Comparison of ENCODE assay signal across 8 mouse cellular contexts in the genomic region with DNA sequence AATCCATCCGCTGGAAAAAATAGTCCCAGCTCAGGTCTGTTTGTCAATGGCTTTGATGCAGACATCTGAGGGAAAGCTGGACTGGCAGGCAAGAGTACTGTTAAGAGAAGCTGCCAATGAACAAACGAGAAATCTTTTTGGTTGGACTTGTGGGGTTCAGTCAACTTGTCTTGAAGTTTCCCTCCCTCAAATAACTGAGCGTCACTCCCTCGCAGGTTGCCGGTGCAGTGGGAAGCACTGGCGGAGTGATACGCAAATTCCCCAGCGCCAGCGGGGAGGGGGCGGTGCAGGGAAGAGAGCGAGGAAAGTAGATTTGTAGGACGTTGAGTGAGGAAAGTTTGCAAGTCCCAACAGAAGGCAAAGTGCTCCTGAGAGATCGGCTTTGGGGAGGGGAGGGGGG. TPM values are rescaled to one million over a fixed set of nuclear protein-coding genes. Genes with fewer than 3 reads are reported as not detected.
DNase-seq lines count a peak whose midpoint lies in the region; ATAC-seq and TF ChIP-seq lines count a peak whose summit lies in the region.

Gene Col4a5, plus strand, starts transcription at position 276 of the 400 bp plus-strand sequence.

- no peaks in the 10 kb centered on the region for H3K9me3 ChIP-seq in MEL (replicated peaks; ENCODE audit: insufficient read depth, low read length)
- H3K9me3 ChIP-seq in forebrain, embryonic 14.5 days (replicated peaks; ENCODE audit: control insufficient read depth, low read length) = no peaks in the 10 kb centered on the region
- no peaks in the 10 kb centered on the region for H3K9me3 ChIP-seq in heart, postnatal 0 days (replicated peaks; ENCODE audit: control insufficient read depth, low read length)
- no peaks in the 10 kb centered on the region for H3K9me3 ChIP-seq in liver, postnatal 0 days (ENCODE audit: low read length)
- no peaks in the 10 kb centered on the region for H3K9me3 ChIP-seq in neural tube, embryonic 13.5 days

- no peaks in the 10 kb centered on the region for H3K4me1 ChIP-seq in MEL (ENCODE audit: control insufficient read depth in 1 of 2, insufficient read depth in 2 of 2, low read length in 2 of 2)
- no peaks in the 10 kb centered on the region for H3K4me1 ChIP-seq in brown adipose tissue, adult 24 weeks (ENCODE audit: control insufficient read depth, insufficient read depth, insufficient read length, low read length)
- H3K4me1 ChIP-seq in forebrain, embryonic 14.5 days (ENCODE audit: control insufficient read depth, insufficient read depth, low read length) = no peaks in the 10 kb centered on the region
- no peaks in the 10 kb centered on the region for H3K4me1 ChIP-seq in heart, postnatal 0 days (ENCODE audit: control insufficient read depth, insufficient read depth)
- no peaks in the 10 kb centered on the region for H3K4me1 ChIP-seq in liver, postnatal 0 days (ENCODE audit: insufficient read depth)
- no peaks in the 10 kb centered on the region for H3K4me1 ChIP-seq in neural tube, embryonic 13.5 days (replicated peaks)

- ATAC-seq in forebrain, embryonic 14.5 days = peak; percentile 91
- peak; percentile 88 for ATAC-seq in heart, postnatal 0 days (ENCODE audit: insufficient read depth, low read depth)
- peak; percentile 79 for ATAC-seq in liver, postnatal 0 days
- peak; percentile 84 for ATAC-seq in neural tube, embryonic 13.5 days (ENCODE audit: low read depth)

- H3K4me2 ChIP-seq in forebrain, embryonic 14.5 days (ENCODE audit: low read length) = peak within 1 kb of the TSS; percentile 55
- H3K4me2 ChIP-seq in heart, postnatal 0 days (ENCODE audit: low read depth, low read length) = peak within 1 kb of the TSS; percentile 52
- H3K4me2 ChIP-seq in liver, postnatal 0 days (ENCODE audit: low read depth, low read length) = peak within 1 kb of the TSS; percentile 71
- peak within 1 kb of the TSS; percentile 63 for H3K4me2 ChIP-seq in neural tube, embryonic 13.5 days

- H3K79me2 ChIP-seq in MEL (ENCODE audit: control insufficient read depth, insufficient read depth, low read length, poor library complexity) = no peaks in the 10 kb centered on the region

- peak; percentile 1 for DNase-seq in MEL (ENCODE audit: low read depth, low spot score)
- peak; percentile 83 for DNase-seq in forebrain, embryonic 14.5 days (ENCODE audit: low spot score)
- peak; percentile 84 for DNase-seq in heart, postnatal 0 days (ENCODE audit: low spot score)
- DNase-seq in kidney, postnatal 14 days = peak; percentile 81
- DNase-seq in liver, postnatal 0 days = peak; percentile 54
- DNase-seq in urinary bladder, postnatal 14 days (ENCODE audit: low spot score) = peak; percentile 78

- no peak within 1 kb of the TSS for H3K9ac ChIP-seq in MEL (ENCODE audit: control insufficient read depth, low read depth, low read length, poor library complexity, severe bottlenecking)
- peak within 1 kb of the TSS; percentile 54 for H3K9ac ChIP-seq in forebrain, embryonic 14.5 days (ENCODE audit: low read length)
- H3K9ac ChIP-seq in heart, postnatal 0 days (replicated peaks; ENCODE audit: low read depth, low read length) = peak within 1 kb of the TSS; percentile 73
- H3K9ac ChIP-seq in liver, postnatal 0 days (replicated peaks) = peak within 1 kb of the TSS; percentile 41; the same call in 1 of the 2 replicates
- H3K9ac ChIP-seq in neural tube, embryonic 13.5 days = peak within 1 kb of the TSS; percentile 57

- H3K27ac ChIP-seq in MEL (ENCODE audit: control insufficient read depth, low read depth, low read length) = no peak within 1 kb of the TSS
- no peak within 1 kb of the TSS for H3K27ac ChIP-seq in brown adipose tissue, adult 24 weeks (replicated peaks; ENCODE audit: low read depth, low read length)
- no peak within 1 kb of the TSS for H3K27ac ChIP-seq in forebrain, embryonic 14.5 days (ENCODE audit: low read depth, low read length)
- H3K27ac ChIP-seq in heart, postnatal 0 days (ENCODE audit: low read depth) = peak within 1 kb of the TSS; percentile 85
- H3K27ac ChIP-seq in liver, postnatal 0 days (ENCODE audit: low read depth) = no peak within 1 kb of the TSS
- H3K27ac ChIP-seq in neural tube, embryonic 13.5 days (replicated peaks) = no peak within 1 kb of the TSS

- TF ChIP-seq EP300 in MEL (IDR thresholded peaks at IDR 0.05; ENCODE audit: low read depth in 1 of 2, low read length in 2 of 2) = no peak
- no peak for TF ChIP-seq EP300 in heart, postnatal 0 days (IDR thresholded peaks at IDR 0.05; ENCODE audit: low read depth)
- no peak for TF ChIP-seq EP300 in liver, postnatal 0 days (IDR thresholded peaks at IDR 0.05; ENCODE audit: low read depth)

- H3K36me3 ChIP-seq in MEL (ENCODE audit: control insufficient read depth in 1 of 2, insufficient read depth in 2 of 2, low read length in 2 of 2) = no peaks in the 10 kb centered on the region
- no peaks in the 10 kb centered on the region for H3K36me3 ChIP-seq in forebrain, embryonic 14.5 days (ENCODE audit: control insufficient read depth, insufficient read depth, low read length)
- H3K36me3 ChIP-seq in heart, postnatal 0 days (replicated peaks; ENCODE audit: control insufficient read depth, insufficient read depth, low read length) = no peaks in the 10 kb centered on the region
- H3K36me3 ChIP-seq in liver, postnatal 0 days (replicated peaks; ENCODE audit: insufficient read depth, low read length) = no peaks in the 10 kb centered on the region
- H3K36me3 ChIP-seq in neural tube, embryonic 13.5 days = no peaks in the 10 kb centered on the region

- 26% methylated on average over 13 of the region's 13 CpGs for WGBS in forebrain, embryonic 14.5 days
- WGBS in heart, postnatal 0 days = 8% methylated on average over 11 of the region's 13 CpGs
- WGBS in liver, postnatal 0 days (ENCODE audit: insufficient replicate concordance) = 25% methylated on average over 13 of the region's 13 CpGs
- whole genome bisulfite sequencing in neural tube, embryonic 13.5 days = 11% methylated on average over 13 of the region's 13 CpGs

- no peak within 1 kb of the TSS for H3K4me3 ChIP-seq in MEL (ENCODE audit: control insufficient read depth in 1 of 2, insufficient read depth in 1 of 2, low read depth in 2 of 2, low read length in 2 of 2)
- H3K4me3 ChIP-seq in brown adipose tissue, adult 24 weeks (ENCODE audit: insufficient read depth, low read depth, low read length) = peak within 1 kb of the TSS; percentile 68
- peak within 1 kb of the TSS; percentile 33 for H3K4me3 ChIP-seq in forebrain, embryonic 14.5 days (ENCODE audit: low read depth, low read length)
- H3K4me3 ChIP-seq in heart, postnatal 0 days (ENCODE audit: low read depth, low read length) = peak within 1 kb of the TSS; percentile 59
- H3K4me3 ChIP-seq in liver, postnatal 0 days (ENCODE audit: low read depth, low read length) = peak within 1 kb of the TSS; percentile 43
- peak within 1 kb of the TSS; percentile 43 for H3K4me3 ChIP-seq in neural tube, embryonic 13.5 days

- TF ChIP-seq POLR2A in MEL (IDR thresholded peaks at IDR 0.05; ENCODE audit: control insufficient read depth in 1 of 2, insufficient read depth in 1 of 2, low read depth in 1 of 2, low read length in 2 of 2, poor library complexity in 1 of 2) = no peak

- H3K27me3 ChIP-seq in MEL (ENCODE audit: control insufficient read depth in 1 of 2, insufficient read depth in 2 of 2, low read length in 2 of 2) = no peaks in the 10 kb centered on the region
- H3K27me3 ChIP-seq in forebrain, embryonic 14.5 days (replicated peaks; ENCODE audit: control insufficient read depth, insufficient read depth, low read length) = no peaks in the 10 kb centered on the region
- H3K27me3 ChIP-seq in heart, postnatal 0 days (ENCODE audit: control insufficient read depth, insufficient read depth, low read length) = no peaks in the 10 kb centered on the region
- H3K27me3 ChIP-seq in liver, postnatal 0 days (ENCODE audit: insufficient read depth, low read length) = peaks cover 2% of the 10 kb centered on the region; the same call in 1 of the 2 replicates
- H3K27me3 ChIP-seq in neural tube, embryonic 13.5 days = peaks cover 36% of the 10 kb centered on the region

- TF ChIP-seq CTCF in MEL (IDR thresholded peaks at IDR 0.05 in 2 of 3, conservative IDR thresholded peaks at IDR 0.05 in 1 of 3; ENCODE audit: control insufficient read depth in 1 of 3, insufficient read depth in 1 of 3, low read depth in 2 of 3, low read length in 3 of 3, poor library complexity in 1 of 3, severe bottlenecking in 1 of 3) = no peak
- TF ChIP-seq CTCF in heart, postnatal 0 days (IDR thresholded peaks at IDR 0.05; ENCODE audit: low read depth) = no peak
- no peak for TF ChIP-seq CTCF in liver, postnatal 0 days (IDR thresholded peaks at IDR 0.05; ENCODE audit: low read depth)

- no peak for TF ChIP-seq RAD21 in MEL (IDR thresholded peaks at IDR 0.05; ENCODE audit: low read depth, low read length)

TF ChIP-seq in MEL, 35 proteins besides CTCF, POLR2A, EP300 and RAD21 (continues in another document):
- TF ChIP-seq ZMIZ1 (IDR thresholded peaks at IDR 0.05; ENCODE audit: low read depth, low read length) (no peak), SIN3A (IDR thresholded peaks at IDR 0.05; ENCODE audit: low read length) (no peak), UBTF (IDR thresholded peaks at IDR 0.05; ENCODE audit: borderline replicate concordance, insufficient read depth, low read depth, low read length) (no peak), MAZ (IDR thresholded peaks at IDR 0.05; ENCODE audit: low read depth, low read length) (no peak), NRF1 (IDR thresholded peaks at IDR 0.05; ENCODE audit: insufficient read depth, low read depth, low read length, poor library complexity, severe bottlenecking) (no peak), ZNF384 (IDR thresholded peaks at IDR 0.05; ENCODE audit: low read depth, low read length) (no peak), MAFK (IDR thresholded peaks at IDR 0.05; ENCODE audit: borderline replicate concordance, low read depth, low read length) (no peak), GABPA (IDR thresholded peaks at IDR 0.05; ENCODE audit: low read depth, low read length) (no peak), POLR2AphosphoS5 (IDR thresholded peaks at IDR 0.05; ENCODE audit: borderline replicate concordance, low read depth, low read length) (no peak), SMC3 (IDR thresholded peaks at IDR 0.05; ENCODE audit: low read depth, low read length) (no peak), ELF1 (IDR thresholded peaks at IDR 0.05; ENCODE audit: low read depth, low read length) (no peak), USF1 (IDR thresholded peaks at IDR 0.05; ENCODE audit: low read depth, low read length) (no peak)

RNA-seq across cellular contexts. Expression of gene Col4a5, which starts in this region (rescaled TPM):
- total RNA-seq in MEL (2012; rRNA removed) = not detected in 2 replicates
- not detected for polyA plus RNA-seq in MEL (2012; ENCODE audit: insufficient read depth in 1 of 2, insufficient read length in 2 of 2, low read depth in 1 of 2, low replicate concordance in 2 of 2, missing spikeins in 1 of 2)
- 1.5 and 3.2 TPM in 2 replicates for polyA plus RNA-seq in brown adipose tissue, adult 24 weeks (2012; ENCODE audit: insufficient read depth, insufficient read length, missing spikeins)
- polyA plus RNA-seq in forebrain, embryonic 14.5 days (2014; fragmentation: Nextera tagmentation; extraction: Ambion mirVana) = 6.9 and 7.3 TPM in 2 replicates
- 117 and 143 TPM in 2 replicates for total RNA-seq in heart, postnatal 0 days (2014; rRNA removed; ENCODE audit: low replicate concordance)
- 21.8 and 23.6 TPM in 2 replicates for polyA plus RNA-seq in heart, postnatal 0 days (2015; fragmentation: Nextera tagmentation; extraction: Ambion mirVana)
- 0.53 and 0.62 TPM in 2 replicates for polyA plus RNA-seq in liver, postnatal 0 days (2015; fragmentation: Nextera tagmentation; extraction: Ambion mirVana)
- polyA plus RNA-seq in neural tube, embryonic 13.5 days (2015; fragmentation: Nextera tagmentation; extraction: Ambion mirVana) = 9.1 and 9.5 TPM in 2 replicates

Comparison
In these comparisons a context has a peak if more than half of its experiments do, and no peak if none do; other contexts are left out.
1. RNA of gene Col4a5 (total RNA-seq): 117 to 143 TPM in heart, postnatal 0 days; not detected in MEL; every median in the first group is over 100 times any median in the second.
2. Peak in DNase-seq in MEL; RNA of the gene not detected or under 1 TPM.
3. Peak in DNase-seq, ATAC-seq, H3K4me3 ChIP-seq, H3K9ac ChIP-seq and H3K4me2 ChIP-seq in liver, postnatal 0 days; RNA of the gene not detected or under 1 TPM.
4. DNase-seq: peak in every context shown above with its lines; median percentile 84 in heart, postnatal 0 days; 83 in forebrain, embryonic 14.5 days; 81 in kidney, postnatal 14 days; 78 in urinary bladder, postnatal 14 days; 54 in liver, postnatal 0 days; 1 in MEL.
5. H3K4me3 ChIP-seq: peak in brown adipose tissue, adult 24 weeks (single experiment), forebrain, embryonic 14.5 days (single experiment), heart, postnatal 0 days (single experiment) and neural tube, embryonic 13.5 days (single experiment); none in MEL (0 of 2).
6. Peak in every context shown above with its lines, with median percentiles within 50 percentile points of each other: ATAC-seq and H3K4me2 ChIP-seq.